Mouse (Mus musculus): ENCODE measurements around the gene Ankrd13d.

DNA sequence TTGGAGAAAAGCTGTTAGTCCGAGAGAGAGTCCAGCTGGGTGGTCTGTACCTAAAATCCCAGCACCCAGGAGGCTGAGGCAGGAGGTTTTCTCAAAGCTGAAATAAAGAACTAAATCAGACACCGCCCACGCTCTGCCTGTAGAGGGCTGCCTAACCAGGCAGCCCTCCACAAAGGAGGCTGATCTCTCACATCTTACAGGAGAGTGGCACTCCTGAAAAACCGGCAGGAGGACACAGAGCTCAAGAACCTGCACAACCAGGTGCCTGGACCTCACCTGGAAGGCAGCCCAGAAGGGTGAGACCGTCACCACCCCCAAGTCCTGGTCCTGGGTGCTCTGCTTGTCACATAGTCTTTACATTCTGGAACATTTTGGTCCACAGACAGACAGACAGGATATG is 14.9 kb upstream of the Ankrd13d start:
- TF ChIP-seq CTCF (conservative IDR thresholded peaks at IDR 0.05 in 1 of 2, IDR thresholded peaks at IDR 0.05 in 1 of 2; ENCODE audit: low read depth in 2 of 2, low read length in 2 of 2) (peak in 1 of 2 experiments; percentile 50; a peak in 2 of 4 replicates), ZMIZ1 (IDR thresholded peaks at IDR 0.05; ENCODE audit: low read depth, low read length) (no peak)
